Comparison of ENCODE assay signal across 14 mouse cellular contexts in genomic region chr12:52027963-52028362, GRCm38 (mm10).
DNase-seq lines count a peak whose midpoint lies in the region.
"Had no signal": no experiment of that assay in that cellular context is flagged by ENCODE, and none has a peak within 500 bp of the region (broad histone marks: within the 10 kb centered on the region; RNA-seq: fewer than 3 reads in every experiment).

TSS of gene Gpr33 (minus strand) at chr12:52028063.

- peak; percentile 3 for DNase-seq in MN1 (ENCODE audit: low spot score)
- DNase-seq in urinary bladder, postnatal 4 days (ENCODE audit: low spot score in 2 of 2): no peak
- DNase-seq: adrenal gland, adult 2 months; adrenal gland, adult 8-10 months; adrenal gland, postnatal 10 days; adrenal gland, postnatal 14 days; adrenal gland, postnatal 25 days; adrenal gland, postnatal 36 days; B cell, adult 2 months; cerebellum, adult 11 months; cerebellum, adult 11-12 months; cerebellum, adult 18-20 months; cerebellum, adult 2 months; cerebellum, adult 8-10 months had no signal
